Mouse (Mus musculus): ENCODE data around the gene Gns.

Gns gene

DNA sequence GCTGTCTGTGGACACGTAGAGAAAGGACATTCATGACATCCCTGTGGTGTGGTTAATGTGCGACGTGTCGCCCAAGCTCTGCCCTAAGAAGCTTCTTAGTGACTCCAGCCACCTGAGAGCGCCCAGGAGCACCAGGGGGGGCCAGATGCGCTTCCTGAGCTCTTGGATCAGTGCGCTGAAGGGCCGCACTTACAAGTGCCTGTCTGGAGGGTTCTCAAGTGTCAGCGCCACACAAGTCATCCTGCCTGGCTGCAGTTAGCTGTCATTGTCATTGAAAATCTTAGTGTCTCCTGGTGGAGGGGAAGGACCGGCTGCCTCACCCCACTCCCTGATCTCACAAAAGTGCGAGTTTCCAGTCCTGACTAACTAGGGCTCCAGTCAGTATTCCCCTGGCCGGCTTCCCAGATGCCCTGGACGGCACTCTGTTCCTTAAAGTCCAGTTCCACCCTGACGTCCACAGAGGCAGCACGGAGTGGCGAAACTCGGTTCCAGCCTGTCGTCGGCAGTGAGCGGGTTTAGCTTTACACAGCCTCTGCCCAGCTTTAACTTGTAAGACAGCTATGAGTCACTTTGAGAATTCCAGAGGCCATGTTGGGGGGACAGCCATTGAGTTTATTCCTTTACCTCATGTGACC is 30.8 kb downstream of the Gns start:
- no peak for ATAC-seq (ENCODE audit: insufficient number of reproducible peaks, low FRiP score, low TSS enrichment)

DNA sequence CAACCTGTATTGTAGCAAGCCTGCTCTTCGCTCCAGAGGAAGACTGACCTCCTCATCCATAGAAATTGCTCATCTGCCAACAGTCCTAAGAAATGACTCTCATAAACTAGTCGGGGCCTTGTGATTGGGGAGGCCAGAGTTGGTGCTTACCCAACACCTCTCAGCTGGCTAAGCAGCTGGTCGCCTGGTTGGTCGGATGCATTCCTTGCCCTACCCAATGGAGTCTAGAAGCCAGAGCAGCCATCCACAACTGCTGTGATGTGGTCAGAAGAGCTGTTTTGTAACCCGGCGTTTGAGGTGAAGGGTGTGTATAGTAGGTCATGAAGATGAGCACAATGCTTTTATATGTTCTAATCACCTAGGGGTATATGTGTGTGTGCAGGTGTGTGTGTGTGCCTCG is 33.7 kb downstream of the Gns start:
- ATAC-seq (ENCODE audit: insufficient number of reproducible peaks, low FRiP score, low TSS enrichment), result no peak

DNA sequence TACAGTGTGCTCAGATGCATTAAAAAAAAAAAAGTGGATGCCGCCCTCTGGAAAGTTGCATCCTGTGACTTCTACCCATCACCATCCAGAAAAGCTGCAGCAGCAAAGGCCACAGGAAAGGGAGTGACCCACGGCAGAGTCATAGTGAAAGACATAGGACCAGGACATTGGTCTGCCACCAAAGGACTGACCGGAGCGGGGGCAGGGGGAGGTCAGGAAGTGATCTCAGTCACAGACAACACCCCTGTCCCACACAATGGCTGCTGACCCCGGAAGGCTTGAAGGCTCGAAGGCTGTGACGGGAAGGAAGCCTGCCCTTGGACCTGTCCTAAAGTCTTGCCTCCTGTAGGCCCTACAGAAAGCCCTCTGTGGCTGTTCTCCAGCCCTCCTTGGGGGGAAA is 36.1 kb downstream of the Gns start:
- no peak for ATAC-seq (ENCODE audit: insufficient number of reproducible peaks, low FRiP score, low TSS enrichment)

GRCm38 (mm10) chr10:121403104-121403503 is 38.2 kb downstream of the Gns start:
- ATAC-seq (ENCODE audit: insufficient number of reproducible peaks, low FRiP score, low TSS enrichment), result no peak

- ATAC-seq (ENCODE audit: insufficient number of reproducible peaks, low FRiP score, low TSS enrichment), result no peak
Measured at GRCm38 (mm10) chr10:121403946-121404345, 39.1 kb downstream of the Gns start.

DNA sequence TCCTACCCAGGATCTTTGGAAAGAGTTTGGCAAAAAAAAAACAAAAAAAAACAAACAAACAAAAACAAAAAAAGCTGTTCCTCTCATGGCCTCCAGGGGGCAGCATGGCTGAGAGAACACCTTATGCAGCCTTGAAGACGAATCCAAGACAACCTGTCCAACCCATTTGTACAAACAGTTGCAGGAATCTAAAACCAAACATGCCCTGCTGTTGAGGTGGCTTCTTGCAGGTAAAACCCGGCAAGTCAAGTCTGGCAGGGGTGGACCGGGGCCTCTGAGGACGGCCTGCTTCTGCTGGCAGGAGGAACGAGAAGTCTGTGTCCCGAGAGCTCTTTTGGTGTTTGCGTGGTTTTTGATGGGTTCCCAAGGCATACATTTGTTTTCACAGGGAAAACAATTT is 44.8 kb downstream of the Gns start:
- peak; percentile 78 for ATAC-seq (ENCODE audit: insufficient number of reproducible peaks, low FRiP score, low TSS enrichment)

- ATAC-seq (ENCODE audit: insufficient number of reproducible peaks, low FRiP score, low TSS enrichment), result no peak
Measured at GRCm38 (mm10) chr10:121411721-121412455, 47.0 kb downstream of the Gns start.

DNA sequence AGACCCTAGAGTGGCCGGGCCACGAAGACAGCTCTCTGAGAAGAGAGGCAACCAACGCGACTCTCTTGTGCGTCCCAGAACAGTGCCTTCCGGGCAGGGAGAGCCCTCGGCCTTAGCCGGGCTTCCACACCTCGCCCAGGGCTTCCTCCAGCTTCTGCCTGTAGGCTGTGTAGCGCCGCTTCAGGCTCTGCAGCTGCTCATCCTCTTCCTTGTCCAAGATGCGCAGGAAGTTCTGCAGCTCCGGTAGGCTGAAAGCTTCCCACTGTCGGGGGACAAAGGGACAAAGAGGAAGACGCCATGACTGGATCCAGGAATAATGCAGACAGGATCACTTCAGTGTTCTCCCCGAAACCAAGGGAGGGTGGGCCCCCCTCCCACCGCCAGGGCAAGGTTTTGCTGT is 47.9 kb downstream of the Gns start:
- ATAC-seq (ENCODE audit: insufficient number of reproducible peaks, low FRiP score, low TSS enrichment), result no peak

DNA sequence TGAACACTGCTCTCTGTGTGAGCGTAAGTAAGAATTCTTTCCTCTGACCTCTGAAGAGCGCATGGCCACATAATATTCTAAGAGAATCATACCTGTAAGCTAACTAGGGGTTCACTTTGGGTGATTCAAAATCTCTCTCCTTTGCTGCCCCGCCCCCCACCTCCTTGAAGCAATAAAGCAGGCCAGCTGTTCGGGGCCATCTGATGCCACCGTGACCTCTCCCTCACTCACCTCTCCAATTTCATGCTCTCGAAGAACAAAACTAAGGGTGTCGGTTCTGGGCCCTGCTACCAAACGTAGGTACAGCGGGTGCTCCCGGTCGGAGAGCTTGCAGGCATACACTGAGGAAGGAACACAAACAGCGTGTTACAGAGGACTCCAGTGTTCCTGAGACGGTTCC is 49.2 kb downstream of the Gns start:
- no peak for ATAC-seq (ENCODE audit: insufficient number of reproducible peaks, low FRiP score, low TSS enrichment)

DNA sequence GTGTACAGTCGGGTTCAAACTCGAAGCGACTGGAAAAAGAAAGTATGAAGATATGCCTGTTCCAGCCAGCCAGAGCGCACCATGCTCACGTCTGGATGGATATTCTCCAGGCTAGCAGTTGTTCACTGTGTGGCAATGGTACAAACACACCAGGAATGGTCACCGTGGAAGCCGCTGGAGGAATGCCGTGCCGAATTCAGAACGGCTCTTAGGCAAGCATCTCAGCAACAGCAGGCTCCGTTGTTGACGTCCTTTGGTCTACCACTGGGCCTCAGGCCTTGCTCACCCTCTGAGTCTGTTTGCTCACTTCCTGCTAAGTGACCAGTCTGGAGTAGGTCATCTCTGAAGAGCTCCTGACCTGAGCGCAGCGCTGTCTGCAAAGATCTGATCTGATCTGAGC is 53.9 kb downstream of the Gns start:
- no peak for ATAC-seq (ENCODE audit: insufficient number of reproducible peaks, low FRiP score, low TSS enrichment)

DNA sequence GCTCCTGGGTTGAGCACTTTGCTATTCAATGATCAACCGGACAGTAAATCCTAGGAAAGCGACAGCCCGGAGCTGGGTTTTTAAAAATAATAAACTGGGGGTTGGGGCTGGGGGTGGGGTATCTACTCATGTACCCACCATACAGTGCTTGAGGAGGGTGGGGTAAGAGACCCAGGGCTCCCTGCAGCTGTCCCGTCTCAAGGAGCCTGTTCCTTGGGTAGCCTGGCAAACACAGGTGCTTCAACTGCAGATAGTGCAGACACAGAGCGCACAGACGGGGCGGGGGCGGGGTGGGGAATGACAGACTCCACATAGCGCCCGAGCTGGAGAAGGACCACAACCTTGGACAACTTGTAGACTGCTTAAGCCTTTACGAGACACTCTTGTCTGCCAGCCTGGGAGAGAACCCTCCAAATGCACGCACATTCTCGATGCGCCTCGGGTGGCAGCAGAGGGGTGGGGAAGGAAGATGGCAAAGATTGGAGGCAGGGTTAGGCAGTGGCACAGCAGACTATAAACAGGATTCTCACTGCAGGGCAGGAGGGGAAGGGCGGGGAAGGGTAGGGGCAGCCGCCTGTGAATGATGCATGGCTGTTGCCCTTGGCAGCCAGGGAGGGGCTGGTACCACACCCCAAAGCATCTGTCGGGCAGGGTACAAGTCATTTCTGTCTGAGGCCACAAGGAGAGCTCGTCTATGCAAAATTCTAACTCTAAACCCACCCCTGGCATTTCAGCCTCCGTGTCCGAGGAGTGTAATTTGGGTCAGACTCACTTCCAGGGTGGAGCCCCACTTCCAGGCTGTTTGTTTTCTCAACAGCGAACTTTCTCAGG is 55.0 kb downstream of the Gns start:
- no peak for ATAC-seq (ENCODE audit: insufficient number of reproducible peaks, low FRiP score, low TSS enrichment)

GRCm38 (mm10) chr10:121421023-121421422 is 56.1 kb downstream of the Gns start:
- ATAC-seq (ENCODE audit: insufficient number of reproducible peaks, low FRiP score, low TSS enrichment), result no peak

DNA sequence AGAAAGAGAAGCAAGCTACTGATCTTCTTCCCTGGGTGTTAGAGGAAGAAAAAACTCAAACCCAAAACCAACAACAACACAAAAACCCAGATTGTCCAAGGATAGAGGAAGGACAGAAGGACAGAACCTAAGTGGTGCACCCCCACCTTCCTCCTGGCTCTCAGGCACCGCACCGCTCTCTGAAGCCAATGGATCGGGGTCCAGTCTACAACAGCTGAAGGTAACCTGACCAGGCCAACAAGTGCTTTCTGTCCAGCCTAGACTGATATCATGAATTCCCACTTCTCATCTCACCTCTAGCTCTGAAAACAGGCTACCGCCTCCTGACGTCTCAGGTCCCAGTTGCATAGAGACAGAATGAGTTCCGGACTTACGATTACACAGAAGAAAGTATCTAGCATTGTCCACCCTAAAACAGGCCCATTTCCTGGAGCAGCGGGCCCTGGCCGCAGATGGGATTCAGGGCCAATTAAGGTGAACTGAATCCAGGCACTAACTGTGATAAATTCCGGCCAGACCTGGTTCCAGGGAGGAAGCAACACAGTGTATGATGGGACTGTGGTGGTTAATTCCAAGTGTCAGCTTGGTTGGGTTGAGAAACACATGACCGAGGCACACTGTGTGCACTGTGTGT is 56.9 kb downstream of the Gns start:
- no peak for ATAC-seq (ENCODE audit: insufficient number of reproducible peaks, low FRiP score, low TSS enrichment)

DNA sequence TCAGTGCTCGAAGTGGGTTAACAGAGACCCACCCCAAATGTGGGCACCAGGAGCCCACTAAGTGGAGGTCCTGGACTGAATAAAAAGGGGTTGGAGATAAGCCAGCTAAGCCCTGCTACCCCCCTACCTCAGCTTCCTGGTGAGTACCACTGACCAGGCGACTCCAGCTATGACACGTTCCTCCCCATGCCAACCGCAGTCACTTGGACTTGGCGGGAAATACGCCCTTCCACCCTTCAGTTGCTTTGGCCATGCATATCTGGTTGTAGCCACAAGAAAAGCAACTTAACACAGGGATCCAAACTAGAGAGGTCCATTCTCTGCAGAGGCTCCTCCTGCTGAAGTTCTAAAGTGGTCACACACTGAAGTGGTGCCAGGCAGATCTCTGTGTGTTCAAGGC is 57.4 kb downstream of the Gns start:
- ATAC-seq (ENCODE audit: insufficient number of reproducible peaks, low FRiP score, low TSS enrichment), result no peak

DNA sequence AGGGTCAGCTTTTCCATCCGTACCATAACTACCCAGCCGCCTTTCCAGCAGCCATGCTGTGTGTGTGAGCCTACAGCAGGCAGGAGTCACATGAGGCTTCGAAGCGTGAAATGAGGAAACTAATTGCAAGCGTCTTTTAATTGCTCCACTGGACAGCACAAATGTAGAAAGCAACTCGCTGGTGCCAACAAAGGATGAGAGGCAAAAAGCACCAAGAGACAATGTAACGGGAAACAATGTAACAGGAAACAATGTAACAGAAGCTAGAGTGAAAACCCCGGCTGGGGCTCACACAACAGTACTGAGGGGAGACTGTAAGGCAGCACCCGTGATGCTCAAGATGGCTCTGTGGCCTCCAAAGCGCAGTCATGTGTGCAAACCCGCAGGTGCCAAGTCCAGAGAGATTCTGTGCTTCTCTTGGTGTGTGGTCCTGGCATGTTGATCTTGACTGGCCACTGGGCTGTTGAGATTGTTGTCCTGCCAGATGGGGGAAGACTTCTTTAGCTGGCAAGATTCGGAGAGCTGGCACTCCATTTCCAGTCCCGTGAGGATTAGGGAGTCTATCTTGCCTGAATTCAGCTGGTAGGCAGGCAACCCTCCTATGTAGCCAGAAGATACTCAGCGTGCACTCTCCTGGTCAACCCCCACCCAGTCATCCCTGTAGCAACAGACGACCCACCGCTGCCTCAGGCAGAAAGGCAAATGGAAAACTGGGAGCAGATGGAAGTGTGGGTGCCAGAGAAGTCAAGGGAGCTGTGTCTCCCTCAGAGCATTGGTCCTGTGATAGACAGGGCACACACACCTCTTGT is 58.9 kb downstream of the Gns start:
- ATAC-seq (ENCODE audit: insufficient number of reproducible peaks, low FRiP score, low TSS enrichment), result no peak

- ATAC-seq (ENCODE audit: insufficient number of reproducible peaks, low FRiP score, low TSS enrichment), result no peak
Measured at GRCm38 (mm10) chr10:121424455-121424854, 59.6 kb downstream of the Gns start.

DNA sequence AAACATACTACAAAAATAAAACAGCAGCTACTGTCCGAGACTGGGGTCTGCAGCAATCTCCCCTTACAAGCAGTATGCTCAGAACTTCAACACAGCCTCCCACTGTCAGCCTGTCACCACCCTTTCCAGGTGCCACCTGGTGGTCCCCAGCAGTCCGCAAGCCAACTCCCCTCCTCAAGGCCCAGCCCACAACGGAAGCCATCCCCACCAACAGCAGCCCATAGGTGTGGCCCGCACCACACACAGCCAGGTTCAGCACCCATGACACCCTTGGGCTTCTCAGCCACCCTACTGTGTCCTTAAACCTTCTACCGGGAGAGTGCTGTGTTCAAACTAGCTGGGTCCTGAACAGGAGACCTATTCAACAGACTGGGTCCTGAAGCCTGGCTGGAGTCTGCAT is 60.2 kb downstream of the Gns start:
- no peak for ATAC-seq (ENCODE audit: insufficient number of reproducible peaks, low FRiP score, low TSS enrichment)

DNA sequence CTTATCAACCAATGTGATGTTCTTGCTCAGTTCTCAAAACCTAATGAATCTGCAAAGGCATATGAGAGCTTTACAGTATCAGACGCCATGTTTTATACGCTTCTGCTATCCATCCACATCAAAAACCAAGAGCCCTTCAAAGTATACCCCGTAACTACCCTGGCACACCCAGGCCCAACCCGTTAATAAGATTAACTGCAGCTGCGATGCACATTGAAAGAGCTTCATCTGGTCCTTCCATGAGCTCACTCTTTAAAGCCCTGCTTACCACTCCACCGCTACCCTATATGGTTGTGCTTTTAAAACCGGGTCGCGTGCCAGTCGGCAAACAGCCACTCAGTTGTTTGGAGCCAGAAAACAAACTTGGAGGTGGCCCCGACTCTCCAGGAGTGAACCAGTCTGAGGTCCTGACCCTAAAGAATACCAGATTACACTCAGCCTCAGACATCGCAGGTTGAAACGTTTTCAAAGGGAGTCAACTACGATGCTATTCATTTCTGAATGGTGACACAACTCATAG is 60.7 kb downstream of the Gns start:
- no peak for ATAC-seq (ENCODE audit: insufficient number of reproducible peaks, low FRiP score, low TSS enrichment)

DNA sequence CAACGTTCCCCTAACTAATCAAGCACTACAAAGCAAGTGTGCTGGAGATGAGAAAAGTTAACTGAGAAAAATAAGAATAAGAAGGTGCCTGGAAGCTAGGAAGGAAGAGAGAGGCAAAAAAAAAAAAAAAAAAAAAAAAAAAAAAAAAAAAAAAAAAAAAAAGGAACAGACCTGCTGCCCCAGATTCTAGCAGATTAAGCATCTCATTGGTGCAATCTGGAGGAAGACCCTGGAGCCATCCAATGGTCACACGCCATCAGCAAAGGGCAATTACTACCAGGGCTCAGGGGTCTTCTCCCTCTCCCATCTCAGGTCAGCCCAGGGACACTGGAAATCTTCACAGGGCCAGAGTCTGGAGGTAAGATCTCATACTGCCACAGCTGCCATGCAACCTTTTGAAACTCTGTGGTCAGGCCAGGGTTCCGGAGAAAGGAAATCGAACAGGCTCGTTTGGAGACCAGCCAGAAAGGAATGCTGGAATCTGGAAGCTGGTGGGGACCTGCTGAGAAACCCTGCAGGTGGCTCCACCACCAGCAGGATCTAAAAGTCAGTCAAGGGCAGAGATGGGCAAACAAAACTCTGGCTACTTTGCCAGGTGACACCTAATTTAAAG is 61.7 kb downstream of the Gns start:
- ATAC-seq (ENCODE audit: insufficient number of reproducible peaks, low FRiP score, low TSS enrichment), result no peak

DNA sequence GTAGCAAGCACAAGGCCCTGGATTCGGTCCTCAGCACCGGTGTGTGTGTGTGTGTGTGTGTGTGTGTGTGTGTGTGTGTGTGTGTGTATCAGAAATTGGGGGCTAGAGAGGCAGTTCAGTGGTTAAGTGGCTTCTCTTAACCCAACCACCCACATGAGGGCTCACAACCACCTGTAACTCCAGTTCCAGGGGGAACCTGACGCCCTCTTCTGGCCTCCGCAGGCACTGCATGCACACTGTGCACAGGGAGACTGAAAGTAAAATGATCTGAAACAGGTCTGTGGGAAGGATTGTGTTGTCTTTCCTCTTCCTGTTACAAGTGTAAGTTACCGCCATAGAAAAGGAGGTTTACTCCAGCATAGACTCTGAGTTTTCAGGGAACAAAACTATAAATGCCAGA is 62.2 kb downstream of the Gns start:
- ATAC-seq (ENCODE audit: insufficient number of reproducible peaks, low FRiP score, low TSS enrichment), result no peak
